Mouse (Mus musculus) left cerebral cortex, postnatal 10 days (tissue): Measurements from ENCODE around the gene Hpcal1. TPM values are rescaled to one million over a fixed set of nuclear protein-coding genes. Genes with fewer than 3 reads are reported as not detected.

ENCODE experiments used
- DNase-seq, 2 experiments: peaks; one replicate each; pipeline ENCODE4 v3.0.0; 2021 to 2022; ENCODE audit warnings: low spot score in 2 of 2, mixed read lengths in 1 of 2; ENCODE audit errors: extremely low spot score in 1 of 2
- intact Hi-C: fragments of 180-260 bp; cut with DNase I; formaldehyde crosslinking; loops from one replicate; pipeline ENCODE4 v1.15.1; 2025
- total RNA-seq, 2 experiments: library from RNA; stranded (reverse); gene quantifications; 2 replicates each; pipeline ENCODE4 v1.2.3; 2021

Gene Hpcal1
- total RNA-seq, 2 experiments from 2014 or later, result 54.8 to 66.9 TPM

GRCm38 (mm10) chr12:17732006-17732405 lies 41.4 kb downstream of the Hpcal1 start:
- no peak for DNase-seq
- intact Hi-C loops, result no loop called here

DNA sequence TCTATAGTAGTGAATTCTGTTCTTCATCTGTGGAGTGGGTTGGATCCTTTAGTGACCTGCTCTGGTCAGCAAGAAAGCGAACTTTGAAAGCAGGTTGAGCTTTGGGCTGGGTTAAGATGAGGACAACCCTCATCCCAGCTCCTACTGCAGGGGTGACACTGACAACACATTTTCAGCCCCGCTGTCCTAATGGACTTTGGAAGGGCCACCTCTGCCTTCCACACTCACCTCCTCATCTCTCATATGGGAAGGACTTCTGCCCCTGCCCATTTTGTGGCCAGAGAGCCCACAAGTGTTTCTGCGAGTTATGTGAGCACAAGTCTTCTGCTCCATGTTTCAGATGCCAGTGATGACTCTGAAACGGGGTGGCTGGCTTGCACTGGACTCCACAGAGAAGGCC lies 41.9 kb downstream of the Hpcal1 start:
- intact Hi-C loops, result no loop called here
- no peak for DNase-seq

- intact Hi-C loops, result no loop called here
- no peak for DNase-seq
Observed at GRCm38 (mm10) chr12:17733114-17733904, 42.7 kb downstream of the Hpcal1 start.

GRCm38 (mm10) chr12:17736396-17736795 lies 45.7 kb downstream of the Hpcal1 start:
- DNase-seq, result no peak
- intact Hi-C loops, result no loop called here

DNA sequence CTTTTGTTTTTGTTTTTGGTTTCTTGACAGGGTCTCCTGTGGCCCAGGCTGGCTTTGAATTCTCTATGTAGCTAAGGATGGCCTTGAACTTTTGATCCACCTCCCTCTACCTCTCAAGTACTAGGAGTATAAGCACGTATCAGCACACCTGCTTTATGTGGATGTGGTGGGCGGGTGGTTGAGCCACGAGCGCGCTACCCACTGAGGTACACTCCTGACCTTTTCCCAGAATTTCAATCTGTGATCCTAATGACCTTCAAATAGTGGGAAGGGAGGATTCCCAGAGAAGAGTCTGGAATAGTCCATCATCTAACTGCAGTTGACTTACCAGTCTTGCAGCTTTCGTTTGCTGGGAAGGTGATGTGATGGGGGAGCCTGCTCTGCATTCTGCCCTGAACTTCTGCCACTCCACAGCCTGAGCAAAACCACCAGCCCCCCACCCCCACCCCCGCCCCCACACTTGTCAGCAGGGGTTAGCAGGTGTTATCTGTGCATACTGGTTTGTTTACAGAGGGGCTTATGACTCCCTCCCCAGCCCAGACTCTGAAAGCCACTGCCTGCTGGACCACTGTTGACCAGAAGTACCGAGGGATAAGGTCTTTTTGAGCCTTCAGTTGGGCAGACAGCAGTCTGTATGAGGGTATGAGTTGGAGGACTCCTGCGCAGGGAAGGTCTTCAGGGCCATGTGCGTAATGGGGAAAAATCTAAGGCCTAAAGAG lies 46.4 kb downstream of the Hpcal1 start:
- no peak for DNase-seq
- intact Hi-C loops, result no loop called here

- no peak for DNase-seq
- intact Hi-C loops, result no loop called here
Observed at GRCm38 (mm10) chr12:17737808-17738207, 47.2 kb downstream of the Hpcal1 start.

DNA sequence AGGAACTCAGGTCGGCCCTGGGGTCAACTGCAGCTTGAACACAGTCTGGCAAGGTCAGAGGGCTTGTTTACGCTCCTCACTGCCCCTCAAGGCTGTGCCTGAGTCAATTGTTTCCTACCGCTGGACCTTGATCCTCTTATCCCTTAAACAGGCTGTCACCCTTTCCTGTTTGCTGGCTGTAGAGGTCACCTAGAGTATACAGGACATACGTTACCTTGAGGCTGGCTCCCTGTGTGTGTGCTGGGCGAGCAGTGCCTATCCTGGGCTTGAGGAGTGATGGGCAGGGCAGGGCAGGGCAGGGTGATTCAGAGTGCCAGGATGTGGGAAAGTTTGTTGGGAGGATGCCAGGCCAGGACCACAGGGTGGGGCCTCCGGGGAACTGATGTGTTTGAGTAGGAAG lies 47.8 kb downstream of the Hpcal1 start:
- no peak for DNase-seq
- intact Hi-C loops, result no loop called here

GRCm38 (mm10) chr12:17740226-17740625 lies 49.6 kb downstream of the Hpcal1 start:
- no peak for DNase-seq
- intact Hi-C loops, result no loop called here

GRCm38 (mm10) chr12:17741637-17742364 lies 51.1 kb downstream of the Hpcal1 start:
- intact Hi-C loops, result no loop called here
- DNase-seq, result no peak

DNA sequence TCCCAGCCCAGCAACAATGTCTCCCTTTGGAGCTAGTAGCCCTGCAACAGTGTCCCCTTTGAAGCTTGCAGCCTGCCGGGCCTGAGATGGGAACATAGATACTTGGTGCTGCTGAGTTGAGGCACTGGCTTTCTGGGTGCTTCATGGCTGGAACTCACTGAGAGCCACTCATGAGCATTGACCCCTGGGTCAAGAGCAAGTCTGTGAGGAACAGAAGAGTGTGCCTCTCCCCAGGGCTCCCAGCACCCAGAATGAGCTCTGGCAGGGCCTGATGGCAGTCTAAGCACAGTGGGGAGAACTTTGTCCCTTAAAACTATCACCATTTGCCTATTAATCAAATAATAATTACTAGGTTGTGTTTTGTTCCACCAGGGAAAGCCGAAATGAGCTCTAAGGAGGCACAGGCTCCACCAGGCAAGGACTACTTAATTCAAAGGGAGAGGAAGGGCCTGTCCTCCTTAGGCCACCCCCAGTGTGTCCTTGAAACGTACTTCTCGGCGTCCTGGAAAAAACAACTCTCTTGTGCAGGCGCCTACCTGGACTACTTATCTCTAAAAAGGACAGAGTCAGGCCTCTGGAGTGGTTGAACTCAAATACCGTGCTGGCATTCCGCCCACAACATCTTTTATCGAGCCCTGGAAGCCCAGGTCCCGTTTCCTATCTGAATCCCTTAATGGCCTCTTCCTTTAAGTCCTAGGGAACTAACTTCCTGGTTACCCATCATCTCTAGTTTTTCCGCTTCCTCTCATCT lies 52.1 kb downstream of the Hpcal1 start:
- intact Hi-C loops, result no loop called here
- DNase-seq, result no peak

- intact Hi-C loops, result no loop called here
- DNase-seq, result no peak
Observed at GRCm38 (mm10) chr12:17745431-17745830, 54.8 kb downstream of the Hpcal1 start.

DNA sequence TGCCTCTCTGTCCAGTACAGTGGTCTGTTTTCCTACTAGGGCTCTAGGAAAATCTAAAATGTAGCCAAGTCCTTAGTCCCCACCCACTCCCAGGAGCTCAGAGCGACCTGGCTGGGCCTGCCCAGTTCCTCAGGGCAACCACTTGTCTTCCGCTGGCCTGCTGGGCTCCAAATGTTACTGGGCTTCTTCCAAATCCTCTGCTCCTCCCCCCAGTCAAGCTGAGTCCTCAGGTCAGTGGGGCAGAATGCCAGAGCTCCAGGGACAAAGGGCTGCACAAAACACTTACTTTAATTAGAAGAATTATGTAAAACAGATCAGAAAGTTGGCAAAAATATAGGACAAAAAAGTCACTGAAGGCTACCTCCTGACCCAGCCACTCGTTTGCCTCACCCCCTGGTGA lies 56.1 kb downstream of the Hpcal1 start:
- intact Hi-C loops, result no loop called here

GRCm38 (mm10) chr12:17747191-17748154 lies 56.8 kb downstream of the Hpcal1 start:
- no peak for DNase-seq
- intact Hi-C loops, result no loop called here

More for the DNA sequence above, 56.1 kb downstream of the Hpcal1 start:
- peak; percentile 53 to 85 for DNase-seq

DNA sequence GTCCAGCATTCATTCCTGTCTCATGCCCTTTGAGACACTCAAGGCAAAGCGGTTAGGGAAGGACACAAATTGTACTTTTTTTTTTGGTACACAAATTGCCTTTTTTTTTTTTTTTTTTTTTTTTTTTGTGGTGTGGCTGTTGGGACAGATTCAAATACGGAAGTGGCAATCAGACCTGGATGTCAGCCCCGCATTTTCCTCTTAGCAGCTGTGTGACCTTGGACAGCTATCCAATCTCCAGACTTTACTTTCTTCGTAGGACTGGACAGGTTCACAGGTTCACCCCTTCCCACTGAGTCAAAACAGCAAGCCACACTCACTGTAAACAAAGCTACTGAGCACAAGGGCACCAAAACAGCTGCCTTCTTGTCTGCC lies 57.5 kb downstream of the Hpcal1 start:
- intact Hi-C loops, result no loop called here
- DNase-seq, result no peak

DNA sequence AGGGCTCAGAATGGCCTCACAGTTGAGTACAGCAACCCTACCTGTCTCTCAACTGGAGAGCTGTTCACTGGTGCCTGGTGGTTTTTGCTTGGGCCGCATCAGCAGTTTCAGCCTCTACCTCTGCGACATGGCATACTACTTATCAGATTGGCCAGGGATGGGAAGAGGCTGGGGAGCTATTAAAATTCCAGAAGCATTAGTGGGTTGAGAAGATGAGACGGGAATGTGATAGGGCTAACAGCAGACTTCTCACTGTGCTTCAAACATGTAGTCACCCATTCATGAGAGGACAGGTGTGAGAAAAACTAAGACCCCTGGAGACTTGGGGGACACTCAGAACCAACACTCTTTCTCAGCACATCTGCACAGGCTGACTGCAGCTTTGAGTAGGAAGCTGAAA lies 59.1 kb downstream of the Hpcal1 start:
- DNase-seq, result no peak
- intact Hi-C loops, result no loop called here

- intact Hi-C loops, result no loop called here
- peak in 1 of 2 experiments; percentile 62 for DNase-seq
Observed at GRCm38 (mm10) chr12:17750500-17750899, 59.8 kb downstream of the Hpcal1 start.

DNA sequence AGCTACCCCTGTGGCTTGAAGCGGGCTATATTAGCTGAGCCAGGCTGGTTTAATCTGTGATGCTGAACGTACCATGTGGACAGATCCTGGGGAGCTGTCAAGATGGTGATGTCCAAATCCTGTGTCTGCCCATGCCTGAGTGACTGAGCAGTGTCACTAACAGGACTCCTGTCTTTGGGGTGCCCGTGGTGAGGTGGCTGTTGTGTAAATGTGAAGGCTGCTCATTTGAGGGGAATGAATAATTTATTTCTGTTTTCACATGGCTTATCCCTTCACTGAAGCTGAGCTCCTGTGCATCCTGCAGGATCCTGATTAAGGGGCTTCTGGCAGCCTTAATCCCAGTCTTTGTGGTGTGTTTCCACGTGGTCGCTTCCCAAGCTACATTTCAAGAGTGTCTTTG lies 62.2 kb downstream of the Hpcal1 start:
- no peak for DNase-seq
- intact Hi-C loops, result no loop called here

DNA sequence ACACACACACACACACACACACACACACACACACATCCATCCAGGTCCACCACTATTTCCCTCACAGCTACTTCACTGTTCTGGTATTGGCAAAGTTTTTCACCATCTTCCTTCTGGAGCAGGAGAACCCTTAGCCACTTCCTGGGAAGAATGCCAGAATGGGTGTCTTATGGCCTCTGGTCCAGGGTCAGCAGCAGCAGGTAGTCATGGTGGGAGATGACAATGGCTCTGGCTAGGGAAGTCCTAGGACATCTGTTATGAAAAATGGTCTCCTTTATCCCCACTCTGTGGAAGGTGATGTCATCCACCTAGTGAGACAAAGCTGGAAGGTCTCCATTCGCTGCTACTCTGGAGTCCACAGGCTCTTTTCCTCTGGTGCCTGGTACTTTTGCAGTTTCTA lies 64.1 kb downstream of the Hpcal1 start:
- intact Hi-C loops, result no loop called here
- no peak for DNase-seq
